Mouse (Mus musculus): ENCODE measurements at regions not wholly inside any gene's neighbourhood (a gene's known extent, or its start where the extent isn't known, plus 50 kb on each side); places are given as distances from the start of the nearest gene placed in this dataset.

- no peak for DNase-seq (ENCODE audit: low spot score)
These were observed 140.1 kb upstream of the Smim15 start for GRCm38 (mm10) chr13:107904051-107904740.

- DNase-seq (ENCODE audit: low spot score) = no peak
These were observed 140.9 kb upstream of the Smim15 start for GRCm38 (mm10) chr13:107903150-107903959.

DNA sequence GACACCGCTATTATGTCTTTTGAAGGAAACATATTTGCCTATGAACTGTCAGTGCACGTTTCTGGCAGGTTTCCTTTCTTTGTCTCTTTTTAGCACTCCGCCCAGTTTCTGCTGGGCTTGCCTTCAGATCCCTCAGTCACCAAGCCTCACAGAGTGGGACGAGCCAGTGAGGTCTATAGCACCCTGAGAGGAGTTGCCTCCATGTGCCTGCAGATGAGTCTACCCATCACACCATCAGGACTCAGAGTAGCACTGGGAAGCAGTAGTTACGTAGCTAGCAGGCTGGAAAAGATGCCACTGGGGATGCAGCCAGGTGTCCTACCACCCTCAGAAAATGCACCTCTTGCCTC, 141.5 kb upstream of the Smim15 start:
- DNase-seq (ENCODE audit: low spot score) = no peak

DNA sequence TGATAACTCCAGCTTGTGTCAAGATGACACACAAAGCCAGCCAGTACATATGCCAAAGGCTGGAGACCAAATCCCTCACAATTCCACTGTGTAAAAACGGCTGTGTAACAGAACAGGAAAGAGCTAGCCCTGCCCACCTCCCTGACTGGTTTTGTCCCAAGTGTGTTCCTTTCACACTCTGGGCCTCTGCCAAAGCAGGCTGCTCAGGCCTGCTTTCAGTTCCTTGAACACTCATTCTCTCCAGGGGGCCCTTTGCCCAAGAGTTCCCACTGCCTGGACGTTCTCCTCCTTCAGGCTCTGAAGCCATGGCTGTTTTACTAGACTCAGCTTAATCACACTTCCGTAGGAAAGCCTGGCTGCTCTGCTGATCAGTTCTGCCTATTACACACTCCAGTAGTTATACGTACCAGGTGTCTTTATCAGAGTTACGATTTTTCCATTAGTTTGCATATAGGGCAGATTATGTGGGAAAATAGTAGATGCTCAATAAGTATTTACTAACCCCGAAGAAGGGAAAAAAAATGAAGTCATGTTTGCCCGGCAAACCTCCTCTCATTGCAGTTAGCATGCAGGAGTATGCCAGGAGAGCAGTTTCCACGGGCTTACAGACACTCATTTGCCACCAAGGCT, 144.5 kb upstream of the Smim15 start:
- DNase-seq (ENCODE audit: low spot score) = peak; percentile 58

- no peak for DNase-seq (ENCODE audit: low spot score)
These were observed 146.6 kb upstream of the Smim15 start for GRCm38 (mm10) chr13:107897646-107898045.

DNA sequence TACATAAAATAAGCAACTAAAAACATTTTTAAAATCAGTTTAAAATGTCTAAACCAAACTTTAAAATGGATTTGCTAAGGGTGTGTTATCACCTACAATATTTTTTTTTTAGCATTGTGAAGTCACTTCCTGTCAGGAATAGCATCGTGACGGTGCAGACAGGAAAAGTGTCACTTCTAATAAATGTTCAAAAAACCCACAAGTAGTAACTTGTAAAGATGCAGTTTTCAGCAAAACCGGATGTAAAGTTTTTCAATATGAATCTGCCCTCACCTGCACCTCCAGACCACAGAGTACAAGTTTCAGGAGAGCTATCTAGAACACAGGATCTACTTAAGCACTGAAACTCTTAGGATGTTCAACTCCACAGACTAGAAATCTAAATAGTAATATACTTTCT, 147.1 kb upstream of the Smim15 start:
- no peak for DNase-seq (ENCODE audit: low spot score)

DNA sequence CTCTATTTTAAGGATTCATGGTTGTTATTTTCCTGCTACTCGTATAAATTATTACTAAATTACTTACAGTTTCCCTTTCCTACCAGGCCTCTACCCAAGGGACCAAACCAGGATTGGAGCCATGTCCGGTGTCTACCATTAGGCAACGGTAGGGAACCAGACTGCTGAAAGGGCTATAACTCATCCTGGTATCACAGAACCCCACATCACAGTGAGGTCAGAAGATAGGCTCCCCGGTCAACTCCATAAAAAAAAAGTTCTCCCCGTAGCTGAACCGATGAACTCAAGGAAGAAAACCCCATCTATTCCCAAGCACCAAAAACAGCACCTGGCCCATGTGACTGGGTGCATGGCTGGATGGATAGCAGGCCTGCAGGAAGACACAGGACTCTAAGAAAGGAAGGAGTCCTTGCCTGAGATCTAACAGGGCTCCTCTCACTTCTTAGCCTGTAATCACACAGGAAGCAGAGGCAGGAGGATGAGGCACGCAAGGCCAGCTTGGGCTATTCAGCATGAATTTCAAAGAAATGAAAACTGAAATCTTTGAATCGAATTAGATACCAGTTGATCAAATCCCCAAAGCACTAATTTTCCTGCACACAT, 150.6 kb upstream of the Smim15 start:
- no peak for DNase-seq (ENCODE audit: low spot score)

- DNase-seq (ENCODE audit: low spot score) = no peak
These were observed 151.2 kb upstream of the Smim15 start for GRCm38 (mm10) chr13:107893081-107893480.

- no peak for DNase-seq (ENCODE audit: low spot score)
These were observed 152.3 kb upstream of the Smim15 start for GRCm38 (mm10) chr13:107891946-107892345.

GRCm38 (mm10) chr13:107890866-107891821, 153.1 kb upstream of the Smim15 start:
- DNase-seq (ENCODE audit: low spot score) = peak; percentile 60

DNA sequence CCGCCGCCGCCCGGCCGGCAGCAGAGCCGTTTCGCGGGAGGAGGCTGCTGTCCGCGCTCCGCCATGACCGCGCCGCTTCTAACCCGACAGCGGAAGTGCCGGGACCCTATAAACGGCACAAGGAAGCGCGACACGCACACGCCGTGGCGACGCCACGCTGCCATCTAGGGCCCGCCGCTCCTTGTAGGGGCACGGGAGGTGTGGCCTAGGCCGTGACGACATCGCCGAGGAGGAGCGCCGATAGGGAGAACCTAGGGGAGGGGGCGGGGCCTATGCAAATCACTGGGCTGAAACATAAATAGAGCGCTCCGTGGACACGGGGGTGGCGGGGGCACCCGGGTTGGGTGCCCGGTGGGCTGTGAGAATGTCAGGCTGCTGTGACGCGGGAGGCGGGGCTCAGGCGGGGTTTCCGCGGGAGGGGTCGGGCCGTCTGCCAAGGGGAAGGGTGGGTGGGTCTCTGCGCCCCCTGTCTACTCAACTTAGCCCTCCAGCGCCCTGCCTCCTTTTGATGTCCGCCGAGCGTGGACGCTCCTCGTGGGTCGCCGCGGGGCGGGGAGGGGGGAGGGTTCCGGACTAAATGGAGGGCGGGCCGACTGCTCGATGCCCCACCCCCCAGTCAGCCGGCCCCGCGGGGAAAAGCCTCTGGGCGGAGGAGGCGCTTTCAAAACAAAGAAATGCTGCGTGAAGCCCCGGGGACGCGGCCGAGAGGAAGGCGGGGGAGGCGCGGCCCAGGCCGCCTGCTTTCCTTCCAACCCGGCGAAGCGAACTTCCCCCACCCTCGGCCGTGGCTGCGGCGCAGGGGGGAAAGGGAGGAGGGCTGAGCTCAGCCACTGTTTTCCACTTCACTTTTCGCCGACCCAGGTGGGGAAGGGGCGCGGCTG, 154.0 kb upstream of the Smim15 start:
- DNase-seq (ENCODE audit: low spot score) = peak; percentile 99

DNA sequence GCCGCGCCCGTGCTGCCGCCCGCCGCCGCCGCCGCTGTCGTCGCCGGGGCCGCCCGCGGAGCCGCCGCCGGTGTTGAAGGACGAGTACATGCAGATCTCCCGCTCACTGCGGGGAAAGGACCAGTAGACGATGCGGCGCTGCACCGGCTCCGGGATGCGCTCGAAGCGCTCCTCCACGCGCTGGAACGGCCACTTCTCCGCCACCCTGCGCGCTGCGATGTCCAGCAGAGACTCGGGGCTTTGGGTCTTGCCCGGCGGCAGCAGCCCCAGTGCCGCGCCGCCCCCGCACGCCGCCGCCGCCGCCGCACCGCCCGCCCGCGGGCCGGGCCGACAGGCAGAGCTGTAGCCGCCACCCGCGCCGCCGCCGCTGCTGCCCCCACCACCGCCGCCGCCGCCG, 154.7 kb upstream of the Smim15 start:
- no peak for DNase-seq (ENCODE audit: low spot score)

GRCm38 (mm10) chr13:107888571-107889451, 155.4 kb upstream of the Smim15 start:
- DNase-seq (ENCODE audit: low spot score) = peak; percentile 55

- no peak for DNase-seq (ENCODE audit: low spot score)
These were observed 156.1 kb upstream of the Smim15 start for GRCm38 (mm10) chr13:107888231-107888555.

- DNase-seq (ENCODE audit: low spot score) = no peak
These were observed 156.6 kb upstream of the Smim15 start for GRCm38 (mm10) chr13:107887366-107888230.

DNA sequence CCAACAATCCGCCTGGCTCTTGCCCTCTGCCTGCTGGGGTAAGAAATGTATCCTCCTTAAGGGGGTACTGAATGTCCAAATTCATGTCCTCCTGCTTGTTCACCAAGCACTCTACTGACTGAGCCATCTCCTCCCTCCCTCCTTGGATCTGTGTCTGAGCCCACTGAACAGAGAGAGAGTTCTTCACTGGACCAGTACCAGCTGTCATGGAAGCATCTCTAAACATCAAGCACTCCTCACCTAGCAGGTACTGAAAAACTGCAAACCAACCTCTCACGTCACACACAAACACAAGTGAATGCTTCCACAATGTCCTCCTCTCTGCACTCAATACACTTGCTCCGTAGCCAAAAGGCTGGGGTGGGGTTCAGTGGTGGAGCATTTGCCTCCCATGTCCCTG, 159.4 kb upstream of the Smim15 start:
- DNase-seq (ENCODE audit: low spot score) = no peak

DNA sequence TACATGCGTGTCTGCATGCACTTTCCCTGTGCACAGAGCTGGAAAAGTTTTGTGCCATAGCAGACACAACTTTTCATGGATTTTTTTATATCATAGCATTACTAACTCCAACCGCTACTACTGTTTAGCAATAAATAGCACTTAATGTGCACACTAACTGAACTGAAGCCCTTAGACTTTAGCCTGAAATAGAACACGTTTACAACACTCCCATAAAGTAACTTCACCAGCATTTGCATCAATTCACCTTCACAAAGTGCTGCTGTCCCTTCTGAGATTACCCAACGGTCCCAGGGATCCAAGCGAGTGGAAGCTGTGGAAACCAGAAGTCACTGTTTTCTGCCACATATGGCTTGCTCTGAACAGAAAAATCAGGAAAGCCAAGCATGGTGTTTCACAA, 161.9 kb upstream of the Smim15 start:
- DNase-seq (ENCODE audit: low spot score) = no peak

DNA sequence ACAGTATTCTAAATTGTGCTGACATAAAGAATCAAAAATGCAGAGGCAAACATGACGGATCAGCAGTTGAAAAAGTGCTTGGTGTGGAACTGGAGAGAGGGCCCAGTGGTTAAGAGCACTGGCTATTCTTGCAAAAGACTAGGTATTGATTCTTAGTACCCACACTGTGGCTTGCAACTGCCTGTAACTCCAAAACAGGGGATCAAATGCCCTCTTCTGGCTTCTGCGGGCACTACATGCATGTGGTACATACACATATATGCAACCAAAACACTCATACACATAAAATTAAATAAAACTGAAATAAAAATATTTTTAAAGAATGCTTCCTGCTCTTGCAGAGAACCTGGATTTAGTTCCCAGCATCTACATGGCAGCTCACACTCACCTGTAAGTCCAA, 163.7 kb upstream of the Smim15 start:
- DNase-seq (ENCODE audit: low spot score) = no peak

DNA sequence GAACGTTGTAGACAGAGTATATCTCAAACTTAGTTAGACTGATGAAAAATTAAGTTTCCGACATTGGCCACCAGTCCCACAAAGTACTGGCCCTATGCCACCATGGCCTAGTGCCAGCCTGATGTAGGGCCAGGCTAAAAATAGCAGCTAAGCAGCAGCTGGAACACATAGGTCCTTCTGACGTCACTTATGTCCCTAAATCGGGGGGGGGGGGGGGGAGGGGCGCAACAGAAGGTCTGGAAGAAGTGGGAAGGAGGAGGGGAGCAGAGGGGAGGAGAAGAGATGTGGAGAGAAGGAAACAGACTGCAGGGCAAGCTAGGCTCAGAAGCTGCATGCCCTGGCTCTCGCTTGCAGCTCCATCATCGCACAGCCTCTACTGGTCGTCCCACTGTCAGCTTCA, 164.7 kb upstream of the Smim15 start:
- DNase-seq (ENCODE audit: low spot score) = no peak
